Mouse (Mus musculus) midbrain, embryonic 10.5 days (tissue): Measurements from ENCODE around the gene Macrod2. TPM values are rescaled to one million over a fixed set of nuclear protein-coding genes. Genes with fewer than 3 reads are reported as not detected.

Experiments used
- DNase-seq: peaks from one replicate; pipeline ENCODE4 v3.0.0-alpha.2; 2017; ENCODE audit warnings: low spot score
- H3K27ac ChIP-seq: fragments of 300-500 bp; sonication (generic); replicated peaks from 2 replicates; pipeline ENCODE4 v1.5.1; 2016; ENCODE audit warnings: mild to moderate bottlenecking
- H3K27me3 ChIP-seq: fragments of 300-500 bp; sonication (generic); 2 replicates; pipeline ENCODE4 v1.6.1; 2016; ENCODE audit warnings: low read depth, mild to moderate bottlenecking; ENCODE audit not compliant: poor library complexity, severe bottlenecking
- H3K36me3 ChIP-seq: fragments of 300-500 bp; sonication (generic); 2 replicates; pipeline ENCODE4 v1.6.1; 2016; ENCODE audit warnings: mild to moderate bottlenecking, moderate library complexity
- H3K4me1 ChIP-seq: fragments of 300-500 bp; sonication (generic); 2 replicates; pipeline ENCODE4 v1.6.1; 2016
- H3K4me3 ChIP-seq: fragments of 300-500 bp; sonication (generic); 2 replicates; pipeline ENCODE4 v1.5.1; 2016; ENCODE audit warnings: mild to moderate bottlenecking, moderate library complexity
- H3K9me3 ChIP-seq: fragments of 300-500 bp; sonication (generic); replicated peaks from 2 replicates; pipeline ENCODE4 v1.6.1; 2016; ENCODE audit warnings: mild to moderate bottlenecking
- WGBS: fragments of 180-500 bp; shearing (Covaris S2); methylation state at CpG from one replicate; pipeline ENCODE4 v1.1.7; 2016; 5-methylcytosine and 5-hydroxymethylcytosine counted together
- polyA plus RNA-seq: library from polyadenylated mRNA; unstranded; fragments of >200 nt; fragmentation: Nextera tagmentation; extraction: Ambion mirVana; gene quantifications from 2 replicates; pipeline ENCODE4 v1.2.1, GENCODE M21; 2016

Gene Macrod2
- polyA plus RNA-seq, 1 experiment from 2014 or later, result 39.4 TPM

- DNase-seq, result no peak
- no peak overlapping the region for H3K4me3 ChIP-seq
- WGBS, result 76% methylated on average over 2 of the region's 2 CpGs
- no peak overlapping the region for H3K27ac ChIP-seq
- H3K36me3 ChIP-seq, result no peaks in the 10 kb centered on the region
- H3K9me3 ChIP-seq, result no peaks in the 10 kb centered on the region
- H3K27me3 ChIP-seq, result no peaks in the 10 kb centered on the region
- H3K4me1 ChIP-seq, result no peaks in the 10 kb centered on the region
Measured at GRCm38 (mm10) chr2:140912931-140913330, 517.8 kb downstream of the Macrod2 start.

DNA sequence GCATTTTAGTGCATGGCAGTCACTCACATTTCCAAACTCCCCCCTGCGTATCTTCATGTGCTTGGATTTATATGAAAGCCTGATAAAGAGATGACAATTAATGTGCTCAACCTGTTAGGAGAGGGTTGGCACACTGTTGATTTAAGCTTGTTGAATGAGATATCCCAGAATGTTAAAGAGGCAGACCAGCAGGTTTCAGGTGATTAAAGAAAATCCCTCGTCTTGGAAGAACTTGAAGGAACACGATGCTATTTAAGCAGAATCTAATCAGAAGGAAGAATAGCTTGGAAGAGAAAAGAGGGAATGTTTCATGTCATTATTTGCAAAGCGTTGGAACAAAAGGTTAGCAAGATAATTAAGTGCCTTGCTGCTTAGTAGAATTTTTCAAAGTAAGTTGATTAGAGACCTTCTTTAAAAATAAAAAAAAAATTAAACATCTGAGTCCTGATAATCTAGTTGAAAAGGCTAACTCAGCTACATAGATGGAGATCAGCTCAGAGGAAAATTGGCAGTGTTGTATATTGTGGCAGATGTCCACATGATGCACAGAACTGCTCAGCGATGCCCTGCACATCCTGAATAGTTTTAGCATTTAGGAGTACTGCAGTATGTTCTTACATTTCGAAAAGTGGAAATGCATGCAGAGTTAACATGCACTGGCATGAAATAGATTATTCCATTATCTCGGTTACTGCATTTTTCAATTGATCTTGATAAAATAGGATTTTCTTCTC, 518.7 kb downstream of the Macrod2 start:
- H3K4me3 ChIP-seq, result no peak overlapping the region
- WGBS, result 70% methylated on average over 7 of the region's 7 CpGs
- no peaks in the 10 kb centered on the region for H3K36me3 ChIP-seq
- DNase-seq, result no peak
- no peaks in the 10 kb centered on the region for H3K9me3 ChIP-seq
- no peaks in the 10 kb centered on the region for H3K27me3 ChIP-seq
- no peaks in the 10 kb centered on the region for H3K4me1 ChIP-seq
- no peak overlapping the region for H3K27ac ChIP-seq

GRCm38 (mm10) chr2:140926922-140927321, 531.8 kb downstream of the Macrod2 start:
- H3K27me3 ChIP-seq, result no peaks in the 10 kb centered on the region
- no peaks in the 10 kb centered on the region for H3K36me3 ChIP-seq
- no peak overlapping the region for H3K27ac ChIP-seq
- H3K4me1 ChIP-seq, result no peaks in the 10 kb centered on the region
- DNase-seq, result no peak
- no peaks in the 10 kb centered on the region for H3K9me3 ChIP-seq
- H3K4me3 ChIP-seq, result no peak overlapping the region

GRCm38 (mm10) chr2:140934483-140934882, 539.4 kb downstream of the Macrod2 start:
- no peaks in the 10 kb centered on the region for H3K36me3 ChIP-seq
- H3K4me1 ChIP-seq, result no peaks in the 10 kb centered on the region; the same call in 1 of the 2 replicates
- H3K9me3 ChIP-seq, result no peaks in the 10 kb centered on the region
- no peak overlapping the region for H3K27ac ChIP-seq
- WGBS, result 67% methylated on average over 1 of the region's 1 CpGs
- no peak for DNase-seq
- no peaks in the 10 kb centered on the region for H3K27me3 ChIP-seq
- no peak overlapping the region for H3K4me3 ChIP-seq

- Histone ChIP-seq H3K27ac (no peak overlapping the region), H3K4me1 (no peaks in the 10 kb centered on the region), H3K4me3 (no peak overlapping the region), H3K9me3 (no peaks in the 10 kb centered on the region), H3K27me3 (no peaks in the 10 kb centered on the region), H3K36me3 (no peaks in the 10 kb centered on the region)
- WGBS, result 91% methylated on average over 3 of the region's 3 CpGs
- no peak for DNase-seq
Measured at GRCm38 (mm10) chr2:140949461-140949860, 554.4 kb downstream of the Macrod2 start.

DNA sequence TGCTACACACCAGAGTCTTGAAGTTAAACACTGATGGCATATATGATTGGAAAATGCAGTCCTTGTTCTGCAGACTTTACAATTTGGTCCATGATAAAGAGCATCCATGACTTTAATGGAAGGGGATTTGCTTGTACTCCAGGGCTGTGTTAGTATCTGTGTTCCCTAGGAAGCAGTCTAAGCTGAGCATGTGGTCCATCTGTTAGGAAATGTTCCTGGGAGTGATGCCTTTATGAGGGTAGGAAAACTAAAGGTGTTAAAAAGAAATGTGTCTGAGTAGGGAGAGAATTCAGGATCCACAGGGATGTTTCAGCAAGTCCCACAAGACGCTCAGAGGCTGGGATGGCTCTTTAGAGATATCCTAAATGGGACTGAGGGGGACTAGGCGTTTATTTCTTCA, 564.1 kb downstream of the Macrod2 start:
- Histone ChIP-seq H3K36me3 (no peaks in the 10 kb centered on the region), H3K9me3 (no peaks in the 10 kb centered on the region), H3K27ac (no peak overlapping the region), H3K27me3 (no peaks in the 10 kb centered on the region), H3K4me3 (no peak overlapping the region), H3K4me1 (no peaks in the 10 kb centered on the region)
- WGBS, result 70% methylated on average over 2 of the region's 2 CpGs
- no peak for DNase-seq

GRCm38 (mm10) chr2:140970181-140970580, 575.1 kb downstream of the Macrod2 start:
- no peak overlapping the region for H3K4me3 ChIP-seq
- H3K27ac ChIP-seq, result no peak overlapping the region
- H3K9me3 ChIP-seq, result no peaks in the 10 kb centered on the region
- no peak for DNase-seq
- no peaks in the 10 kb centered on the region for H3K36me3 ChIP-seq
- no peaks in the 10 kb centered on the region for H3K4me1 ChIP-seq
- H3K27me3 ChIP-seq, result no peaks in the 10 kb centered on the region
- 84% methylated on average over 2 of the region's 2 CpGs for WGBS

GRCm38 (mm10) chr2:140971845-140972244, 576.7 kb downstream of the Macrod2 start:
- no peak overlapping the region for H3K27ac ChIP-seq
- no peaks in the 10 kb centered on the region for H3K9me3 ChIP-seq
- 83% methylated on average over 5 of the region's 5 CpGs for WGBS
- DNase-seq, result no peak
- no peaks in the 10 kb centered on the region for H3K4me1 ChIP-seq
- no peak overlapping the region for H3K4me3 ChIP-seq
- no peaks in the 10 kb centered on the region for H3K27me3 ChIP-seq
- H3K36me3 ChIP-seq, result no peaks in the 10 kb centered on the region

DNA sequence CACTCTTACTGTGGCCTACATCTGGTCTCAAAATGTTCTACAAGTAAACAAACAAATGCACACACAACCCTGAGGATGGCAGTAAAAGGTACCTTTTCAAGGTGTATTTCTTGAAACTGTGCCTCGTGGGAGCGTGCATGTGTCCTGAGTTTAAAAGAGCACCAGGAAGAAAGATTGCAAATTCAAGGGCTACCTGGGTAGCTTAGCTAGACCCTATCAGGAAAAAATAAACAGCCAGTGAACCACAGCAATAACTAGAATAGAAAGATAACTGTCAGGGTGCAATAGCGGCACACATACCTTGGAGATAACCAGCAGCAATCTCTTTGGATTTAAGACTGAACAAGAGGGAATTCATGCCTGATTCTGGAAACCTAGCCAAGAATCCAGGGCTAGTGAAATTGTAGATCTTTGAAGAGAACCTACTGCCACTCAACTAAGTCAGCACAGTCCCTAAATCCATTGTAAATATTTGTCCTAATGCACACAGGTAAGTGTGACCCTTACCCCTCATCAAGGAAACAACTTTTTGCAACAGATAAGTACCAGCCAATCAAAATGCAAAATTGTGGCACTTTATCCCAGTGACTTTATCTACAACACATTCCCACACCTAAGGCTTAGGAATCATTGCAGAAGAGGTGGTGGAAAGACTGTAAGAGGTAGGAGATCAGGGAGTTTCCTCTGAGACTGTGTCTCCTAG, 590.7 kb downstream of the Macrod2 start:
- DNase-seq, result no peak
- Histone ChIP-seq H3K27ac (no peak overlapping the region), H3K4me3 (no peak overlapping the region), H3K4me1 (no peaks in the 10 kb centered on the region), H3K27me3 (no peaks in the 10 kb centered on the region), H3K9me3 (no peaks in the 10 kb centered on the region), H3K36me3 (no peaks in the 10 kb centered on the region)
- 93% methylated on average over 3 of the region's 3 CpGs for whole genome bisulfite sequencing

- Histone ChIP-seq H3K36me3 (no peaks in the 10 kb centered on the region), H3K4me3 (no peak overlapping the region), H3K27ac (no peak overlapping the region), H3K4me1 (peaks cover 20% of the 10 kb centered on the region), H3K27me3 (no peaks in the 10 kb centered on the region), H3K9me3 (no peaks in the 10 kb centered on the region)
- 38% methylated on average over 5 of the region's 5 CpGs for WGBS
- DNase-seq, result no peak
Measured at GRCm38 (mm10) chr2:141003846-141004245, 608.7 kb downstream of the Macrod2 start.

DNA sequence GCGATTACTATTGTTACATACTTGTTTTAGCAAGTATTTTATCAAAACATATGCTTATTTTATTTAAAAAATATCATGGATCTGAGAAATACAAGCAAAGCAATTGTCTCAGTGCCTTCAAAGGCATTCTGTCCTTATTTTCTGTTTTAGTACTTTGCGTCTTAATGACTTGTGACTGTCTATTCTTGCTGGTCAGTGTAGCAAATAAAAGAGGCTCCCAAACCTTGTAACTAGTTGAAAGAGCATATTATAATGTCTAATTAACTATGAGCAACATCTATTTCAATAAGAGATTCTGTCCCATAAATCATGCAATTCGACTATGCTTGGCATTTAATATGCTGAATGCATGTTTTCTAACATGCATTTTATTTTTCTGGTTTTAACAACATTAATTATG, 609.2 kb downstream of the Macrod2 start:
- H3K4me3 ChIP-seq, result no peak overlapping the region
- no peak overlapping the region for H3K27ac ChIP-seq
- H3K4me1 ChIP-seq, result peaks cover 20% of the 10 kb centered on the region
- DNase-seq, result no peak
- H3K9me3 ChIP-seq, result no peaks in the 10 kb centered on the region
- no peaks in the 10 kb centered on the region for H3K36me3 ChIP-seq
- 63% methylated on average over 3 of the region's 3 CpGs for WGBS
- no peaks in the 10 kb centered on the region for H3K27me3 ChIP-seq

GRCm38 (mm10) chr2:141005616-141006015, 610.5 kb downstream of the Macrod2 start:
- Histone ChIP-seq H3K4me3 (no peak overlapping the region), H3K27ac (no peak overlapping the region), H3K27me3 (no peaks in the 10 kb centered on the region), H3K4me1 (peaks cover 20% of the 10 kb centered on the region), H3K36me3 (no peaks in the 10 kb centered on the region), H3K9me3 (no peaks in the 10 kb centered on the region)
- 90% methylated on average over 6 of the region's 6 CpGs for WGBS
- no peak for DNase-seq

DNA sequence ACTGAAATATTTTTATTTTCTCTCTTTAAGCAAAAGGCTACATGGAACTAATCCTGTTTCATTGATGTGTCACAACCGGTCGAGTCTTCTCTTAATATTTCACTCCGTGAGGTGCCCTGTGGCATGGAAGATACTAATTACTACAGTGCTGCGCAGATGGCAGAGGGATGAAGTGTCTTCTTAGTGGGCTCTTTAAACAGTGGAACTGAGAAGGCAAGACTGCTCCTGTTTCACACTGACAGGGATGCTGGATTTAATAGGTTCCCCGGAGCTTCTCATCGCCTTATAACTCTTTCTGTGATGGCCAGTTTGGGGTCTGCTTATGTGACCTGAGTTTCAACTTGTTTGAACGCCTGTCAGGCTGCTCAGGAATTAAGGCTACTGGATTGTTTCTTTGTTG, 612.6 kb downstream of the Macrod2 start:
- no peaks in the 10 kb centered on the region for H3K9me3 ChIP-seq
- no peak for DNase-seq
- H3K36me3 ChIP-seq, result no peaks in the 10 kb centered on the region
- H3K27ac ChIP-seq, result no peak overlapping the region
- H3K4me1 ChIP-seq, result peaks cover 20% of the 10 kb centered on the region
- H3K27me3 ChIP-seq, result no peaks in the 10 kb centered on the region
- H3K4me3 ChIP-seq, result no peak overlapping the region
- WGBS, result 74% methylated on average over 7 of the region's 7 CpGs
